Mouse (Mus musculus) liver, postnatal 0 days (tissue): ENCODE data around the gene Oaz3.

Experiments
- CTCF ChIP-seq: sonication (generic); IDR thresholded peaks from 2 replicates; pipeline ENCODE4 v1.5.1; 2016; ENCODE audit warnings: antibody characterized with exemption, low read depth
- EP300 ChIP-seq: IDR thresholded peaks from 2 replicates; pipeline ENCODE4 v1.6.1; 2016; ENCODE audit warnings: antibody characterized with exemption, low read depth, mild to moderate bottlenecking

GRCm38 (mm10) chr3:94459834-94460233, 16.1 kb upstream of the Oaz3 start:
- TF ChIP-seq CTCF (no peak), EP300 (no peak)
